Mouse (Mus musculus) adrenal gland (tissue): Measurements from ENCODE around the gene Sdhb.

Experiments
- intact Hi-C: fragments of 180-260 bp; cut with DNase I; formaldehyde crosslinking; loops from one replicate; pipeline ENCODE4 v1.15.1; 2025

Gene Sdhb

GRCm38 (mm10) chr4:141010526-141010925 lies 49.5 kb downstream of the Sdhb start:
- intact Hi-C loops, result no loop called here

- intact Hi-C loops, result no loop called here
Observed at GRCm38 (mm10) chr4:141010941-141011429, 50.0 kb downstream of the Sdhb start.

GRCm38 (mm10) chr4:141011556-141012328 lies 50.7 kb downstream of the Sdhb start:
- intact Hi-C loops, result no loop called here

- intact Hi-C loops, result no loop called here
Observed at GRCm38 (mm10) chr4:141012558-141012957, 51.6 kb downstream of the Sdhb start.

- intact Hi-C loops, result no loop called here
Observed at GRCm38 (mm10) chr4:141014114-141014513, 53.1 kb downstream of the Sdhb start.

GRCm38 (mm10) chr4:141014856-141015255 lies 53.9 kb downstream of the Sdhb start:
- intact Hi-C loops, result no loop called here

- intact Hi-C loops, result no loop called here
Observed at GRCm38 (mm10) chr4:141015356-141015755, 54.4 kb downstream of the Sdhb start.

GRCm38 (mm10) chr4:141016311-141016710 lies 55.3 kb downstream of the Sdhb start:
- intact Hi-C loops, result no loop called here

GRCm38 (mm10) chr4:141017657-141018436 lies 56.8 kb downstream of the Sdhb start:
- intact Hi-C loops, result no loop called here

- intact Hi-C loops, result no loop called here
Observed at GRCm38 (mm10) chr4:141020220-141020619, 59.2 kb downstream of the Sdhb start.

GRCm38 (mm10) chr4:141020811-141021613 lies 60.0 kb downstream of the Sdhb start:
- intact Hi-C loops, result no loop called here

GRCm38 (mm10) chr4:141021614-141021929 lies 60.6 kb downstream of the Sdhb start:
- intact Hi-C loops, result no loop called here

GRCm38 (mm10) chr4:141024052-141024451 lies 63.0 kb downstream of the Sdhb start:
- intact Hi-C loops, result no loop called here

GRCm38 (mm10) chr4:141024992-141025391 lies 64.0 kb downstream of the Sdhb start:
- intact Hi-C loops, result no loop called here
